Mouse (Mus musculus): ENCODE data around the gene Klrc3.
"Not testable (repeated sequence)": the region's sequence is repeated elsewhere in the genome, so short reads cannot be mapped to it uniquely, and the experiment has no call there.

Gene Klrc3

GRCm38 (mm10) chr6:129643237-129643636 lies at the start of gene Klrc3:
Gene Klrc3, minus strand, starts transcription at chr6:129643337.
- in situ Hi-C loops (cut with MboI, MseI) = loop anchor here in 1 of 2 experiments (10.0 kb wide), 1 partner anchor 58 kb away; no protein-coding TSS in a partner anchor

GRCm38 (mm10) chr6:129691436-129691835 lies 48.3 kb upstream of the Klrc3 start:
- in situ Hi-C loops (cut with MboI, MseI) = not testable (repeated sequence)

GRCm38 (mm10) chr6:129680379-129680778 lies 37.2 kb upstream of the Klrc3 start:
- in situ Hi-C loops (cut with MboI, MseI) = loop anchor here (5.0 to 10.0 kb wide), 2 partner anchors 103 to 376 kb away; partner anchors contain the start of gene Klre1 (in 1 of the 2)

- in situ Hi-C loops (cut with MboI, MseI) = no loop called here
Observed at GRCm38 (mm10) chr6:129678873-129679272, 35.7 kb upstream of the Klrc3 start, which contains the start of gene Klrc1. Gene Klrc1, minus strand, starts transcription at chr6:129678973.

- in situ Hi-C loops (cut with MboI, MseI) = not testable (repeated sequence)
Observed at GRCm38 (mm10) chr6:129661301-129661700, 18.2 kb upstream of the Klrc3 start.

- in situ Hi-C loops (cut with MboI, MseI) = not testable (repeated sequence)
Observed at GRCm38 (mm10) chr6:129660589-129660988, 17.5 kb upstream of the Klrc3 start, which contains the start of gene Klrc2. Gene Klrc2, minus strand, starts transcription at chr6:129660689.

GRCm38 (mm10) chr6:129644054-129644453 lies 917 bp upstream of the Klrc3 start:
- in situ Hi-C loops (cut with MboI, MseI) = loop anchor here in 1 of 2 experiments (10.0 kb wide), 1 partner anchor 59 kb away; no protein-coding TSS in a partner anchor

- in situ Hi-C loops (cut with MboI, MseI) = not testable (repeated sequence)
Observed at GRCm38 (mm10) chr6:129631046-129631445, 12.1 kb downstream of the Klrc3 start.

GRCm38 (mm10) chr6:129623735-129624134 lies 19.4 kb downstream of the Klrc3 start, which contains the start of gene Klrk1:
Gene Klrk1, minus strand, starts transcription at chr6:129623864.
- in situ Hi-C loops (cut with MboI, MseI) = no loop called here

GRCm38 (mm10) chr6:129608372-129608771 lies 34.8 kb downstream of the Klrc3 start:
- in situ Hi-C loops (cut with MboI, MseI) = no loop called here

- in situ Hi-C loops (cut with MboI, MseI) = no loop called here
Observed at GRCm38 (mm10) chr6:129591508-129591907, 51.6 kb downstream of the Klrc3 start, which contains the start of gene Klrd1. Gene Klrd1, plus strand, starts transcription at chr6:129591782.
